Mouse (Mus musculus) testis, adult 2 months (tissue): Measurements from ENCODE around the gene Rnf213. TPM values are rescaled to one million over a fixed set of nuclear protein-coding genes. Genes with fewer than 3 reads are reported as not detected.

Experiments
- H3K27ac ChIP-seq: fragments of 200-500 bp; 2 replicates; pipeline ENCODE4 v1.5.1; 2012; ENCODE audit warnings: low read depth, low read length; ENCODE audit not compliant: control insufficient read depth, insufficient read depth
- H3K27me3 ChIP-seq: fragments of 200-500 bp; 2 replicates; pipeline ENCODE4 v1.6.1; 2012; ENCODE audit warnings: mild to moderate bottlenecking, low read length, moderate library complexity; ENCODE audit not compliant: control insufficient read depth, insufficient read depth
- H3K36me3 ChIP-seq: fragments of 200-500 bp; 2 replicates; pipeline ENCODE4 v1.6.1; 2012; ENCODE audit warnings: mild to moderate bottlenecking, low read length; ENCODE audit not compliant: control insufficient read depth, insufficient read depth
- H3K4me1 ChIP-seq: fragments of 200-500 bp; 2 replicates; pipeline ENCODE4 v1.6.1; 2012; ENCODE audit warnings: low read length; ENCODE audit not compliant: control insufficient read depth, insufficient read depth
- H3K4me3 ChIP-seq: fragments of 200-500 bp; 2 replicates; pipeline ENCODE4 v1.5.1; 2012; ENCODE audit warnings: low read depth, mild to moderate bottlenecking, low read length, moderate library complexity, mixed read lengths; ENCODE audit not compliant: control insufficient read depth
- CTCF ChIP-seq: fragments of 200-500 bp; IDR thresholded peaks from 2 replicates; pipeline ENCODE4 v1.5.1; 2012; ENCODE audit warnings: low read depth, mild to moderate bottlenecking, inconsistent platforms, low read length, moderate library complexity; ENCODE audit not compliant: control insufficient read depth, insufficient read depth, insufficient replicate concordance
- POLR2A ChIP-seq: fragments of 200-500 bp; IDR thresholded peaks from 2 replicates; pipeline ENCODE4 v1.6.1; 2012; ENCODE audit warnings: low read depth, mild to moderate bottlenecking, inconsistent platforms, low read length, moderate library complexity; ENCODE audit not compliant: control insufficient read depth
- polyA plus RNA-seq: library from polyadenylated mRNA; depleted of rRNA; stranded (reverse); fragments of >200 nt; gene quantifications from 2 replicates; pipeline ENCODE4 v1.2.3, GENCODE M21; 2012; rRNA removed

The Rnf213 gene
- polyA plus RNA-seq, result 3.9 and 4.5 TPM in 2 replicates

DNA sequence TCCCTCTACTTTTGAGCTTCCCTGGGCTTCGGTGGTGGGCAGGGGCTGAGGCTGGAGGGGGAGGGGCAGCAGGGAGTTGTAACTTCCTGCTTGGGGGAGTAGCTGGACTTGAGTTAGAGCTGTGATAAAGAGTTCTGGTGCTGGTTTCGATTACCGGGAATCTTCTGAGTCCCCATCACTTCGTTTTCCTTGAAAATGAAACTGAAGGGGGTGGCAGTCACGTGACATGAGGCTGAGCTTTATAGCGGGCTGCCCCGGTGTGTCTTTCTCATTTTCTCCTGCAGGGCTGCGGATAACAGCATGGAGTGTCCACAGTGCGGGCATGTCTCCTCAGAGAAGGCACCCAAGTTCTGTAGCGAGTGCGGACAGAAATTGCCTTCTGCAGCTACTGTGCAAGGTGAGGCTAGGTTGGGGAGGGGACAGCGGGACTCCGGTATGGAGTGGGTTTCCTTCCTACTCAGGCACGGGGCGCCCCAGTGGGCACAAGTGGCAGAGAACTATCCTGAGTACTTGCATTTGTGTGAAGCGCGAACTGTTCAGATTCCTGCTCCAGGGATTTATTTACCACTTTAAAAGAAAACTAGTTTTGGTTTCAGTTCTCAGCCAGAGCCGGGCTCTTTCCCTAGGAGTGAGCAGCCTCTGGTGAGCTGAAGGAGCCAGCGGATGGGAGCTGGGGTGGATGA is at the start of gene Rnf213:
TSS of gene Rnf213 (plus strand) at position 301 of the 683 bp plus-strand sequence.
- no peaks in the 10 kb centered on the region for H3K36me3 ChIP-seq
- no peak for TF ChIP-seq CTCF
- TF ChIP-seq POLR2A, result peak; percentile 22; the same call in 1 of the 2 replicates
- H3K4me1 ChIP-seq, result peaks cover 14% of the 10 kb centered on the region
- no peaks in the 10 kb centered on the region for H3K27me3 ChIP-seq
- H3K27ac ChIP-seq, result peak within 1 kb of the TSS; percentile 81; the same call in 1 of the 2 replicates
- peak within 1 kb of the TSS; percentile 69 for H3K4me3 ChIP-seq

DNA sequence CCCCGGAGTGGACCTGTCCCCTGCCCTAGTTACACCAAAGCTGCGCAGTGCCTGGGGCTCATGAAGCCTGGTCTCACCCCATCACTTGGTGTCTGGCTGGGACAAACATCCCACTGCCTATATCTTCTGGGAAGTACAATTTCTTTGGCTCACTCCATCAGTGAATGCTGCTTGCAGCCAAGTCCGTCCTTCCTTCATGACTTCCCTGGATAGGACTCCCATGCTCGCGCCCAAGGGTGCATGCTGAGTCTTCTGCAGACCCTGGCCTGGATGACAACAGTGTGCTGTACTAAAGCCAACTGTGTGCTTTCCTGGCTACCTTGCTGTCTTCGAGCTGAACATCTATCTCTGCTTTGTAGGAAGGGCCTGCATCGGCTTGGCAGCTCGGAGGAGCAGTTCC is 48.7 kb upstream of the Rnf213 start:
- no peak overlapping the region for H3K4me3 ChIP-seq
- no peaks in the 10 kb centered on the region for H3K4me1 ChIP-seq
- TF ChIP-seq CTCF (no peak), POLR2A (no peak)
- H3K27me3 ChIP-seq, result no peaks in the 10 kb centered on the region
- H3K27ac ChIP-seq, result no peak overlapping the region
- H3K36me3 ChIP-seq, result no peaks in the 10 kb centered on the region

DNA sequence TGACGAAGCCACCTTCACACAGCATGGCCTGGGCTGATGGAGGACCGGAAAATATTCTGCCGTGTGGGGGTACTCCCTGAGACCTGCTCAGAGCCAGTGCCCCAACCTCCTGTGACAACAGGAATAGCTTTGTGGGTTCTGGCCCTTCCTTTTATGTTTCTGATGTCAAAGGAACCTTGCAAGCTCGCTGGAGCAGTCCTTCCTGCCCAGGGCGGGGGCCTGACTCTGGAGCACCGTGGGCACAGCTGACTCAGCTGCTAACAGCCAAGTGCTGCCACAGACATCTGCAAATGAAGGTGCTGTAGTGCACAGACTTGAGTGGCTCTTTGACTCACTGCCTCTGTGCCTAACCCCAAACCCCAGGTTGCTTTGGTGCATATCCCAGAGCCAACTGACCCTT is 48.0 kb upstream of the Rnf213 start:
- Histone ChIP-seq H3K36me3 (no peaks in the 10 kb centered on the region), H3K4me3 (no peak overlapping the region), H3K27ac (no peak overlapping the region), H3K27me3 (no peaks in the 10 kb centered on the region), H3K4me1 (no peaks in the 10 kb centered on the region)
- TF ChIP-seq POLR2A (no peak), CTCF (no peak)

DNA sequence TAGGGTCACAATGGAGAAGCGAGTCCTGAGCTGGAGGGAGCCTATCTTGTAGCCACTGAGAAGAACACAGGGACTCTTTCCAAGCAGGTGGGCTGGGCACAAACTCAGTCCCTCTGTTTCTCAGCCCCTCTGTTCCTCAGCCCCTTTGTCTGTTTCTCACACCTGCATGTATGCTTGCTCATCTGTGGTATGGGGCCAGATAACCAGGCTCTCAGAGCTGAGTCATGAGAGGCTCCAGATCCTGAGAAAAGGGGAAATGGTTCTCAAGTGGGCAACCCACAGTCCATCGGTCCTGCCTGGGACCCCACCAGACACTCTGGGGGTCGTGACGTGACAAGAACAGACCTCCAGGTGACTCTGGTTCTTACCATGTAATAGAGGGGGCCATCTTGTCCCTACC is 45.8 kb upstream of the Rnf213 start:
- no peak overlapping the region for H3K27ac ChIP-seq
- no peaks in the 10 kb centered on the region for H3K27me3 ChIP-seq
- H3K4me3 ChIP-seq, result no peak overlapping the region
- no peaks in the 10 kb centered on the region for H3K36me3 ChIP-seq
- H3K4me1 ChIP-seq, result no peaks in the 10 kb centered on the region
- no peak for TF ChIP-seq CTCF
- no peak for TF ChIP-seq POLR2A

DNA sequence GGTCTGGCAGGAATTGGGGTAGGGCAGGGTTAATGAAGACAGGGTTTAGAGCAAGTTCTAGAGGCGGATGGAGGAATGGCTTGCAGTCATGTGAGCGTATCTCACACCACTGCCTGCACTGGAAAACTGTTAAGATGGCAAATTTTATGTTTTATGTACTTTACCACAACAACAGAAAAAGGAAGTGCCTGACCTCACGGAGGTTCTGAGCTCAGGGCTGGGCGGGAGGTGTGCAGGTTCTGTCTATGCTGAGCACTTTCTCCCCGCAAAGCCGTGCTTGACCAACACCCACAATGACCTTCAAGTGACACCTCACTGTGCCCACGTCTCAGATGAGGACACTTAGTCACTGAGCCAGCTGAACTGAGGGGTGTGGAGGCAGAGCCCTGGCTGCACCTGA is 40.8 kb upstream of the Rnf213 start:
- Histone ChIP-seq H3K27ac (no peak overlapping the region), H3K4me3 (no peak overlapping the region), H3K36me3 (no peaks in the 10 kb centered on the region), H3K4me1 (peaks cover 10% of the 10 kb centered on the region), H3K27me3 (no peaks in the 10 kb centered on the region)
- TF ChIP-seq POLR2A, result no peak

DNA sequence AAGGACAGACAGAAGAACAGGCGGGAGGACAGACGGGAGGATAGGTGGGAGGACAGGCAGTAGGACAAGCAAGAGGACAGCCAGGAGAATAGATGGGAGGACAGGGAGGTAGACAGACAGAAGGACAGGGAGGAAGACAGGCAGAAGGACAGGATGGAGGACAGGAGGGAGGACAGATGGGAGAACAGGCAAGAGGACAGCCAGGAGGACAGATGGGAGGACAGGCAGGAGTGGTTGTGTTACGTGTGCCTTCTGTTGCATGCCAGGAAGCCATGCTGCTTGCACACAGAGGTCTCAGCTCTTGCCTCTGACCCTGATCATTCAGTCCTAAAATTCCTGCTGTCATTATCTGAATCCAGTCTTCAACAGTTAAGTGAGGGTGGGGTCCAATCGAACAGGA is 39.0 kb upstream of the Rnf213 start:
- Histone ChIP-seq H3K36me3 (no peaks in the 10 kb centered on the region), H3K4me3 (no peak overlapping the region), H3K27ac (no peak overlapping the region), H3K27me3 (no peaks in the 10 kb centered on the region), H3K4me1 (peaks cover 10% of the 10 kb centered on the region)
- no peak for TF ChIP-seq CTCF
- TF ChIP-seq POLR2A, result 0 out of 2 replicates have a peak, but pooled peaks have one; percentile 2

DNA sequence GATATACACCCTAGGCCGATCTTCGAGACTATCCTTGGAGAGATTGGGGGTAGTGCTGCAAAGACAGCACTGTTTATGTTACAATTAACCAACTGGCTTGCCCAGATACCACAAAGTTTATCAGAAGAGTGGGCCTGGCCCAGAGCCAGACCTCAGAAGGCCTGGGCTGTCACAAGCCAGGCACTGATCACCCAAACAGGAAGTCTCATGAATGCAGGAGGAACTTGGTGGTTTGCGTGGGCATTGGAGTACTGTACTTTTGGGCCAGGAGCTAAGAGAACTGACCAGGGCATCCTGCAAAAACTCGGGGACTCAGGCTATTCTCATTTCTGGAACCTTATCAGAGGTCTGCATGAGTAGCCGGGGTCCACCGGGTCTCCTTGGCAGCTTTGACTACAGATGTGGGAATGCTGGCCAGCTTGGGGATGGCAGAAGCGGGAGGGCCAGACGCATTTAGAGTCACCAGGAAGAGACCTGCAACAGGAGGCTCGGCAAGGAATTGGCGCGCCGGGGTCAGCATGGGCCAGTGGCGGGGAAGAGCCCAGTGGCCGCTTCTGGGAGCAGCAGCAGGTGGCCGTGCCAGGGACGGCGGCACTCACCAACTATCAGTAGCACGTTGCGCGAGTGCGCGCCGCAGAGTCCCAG is 38.0 kb upstream of the Rnf213 start:
- Histone ChIP-seq H3K4me1 (peaks cover 10% of the 10 kb centered on the region), H3K27me3 (no peaks in the 10 kb centered on the region), H3K4me3 (peak overlapping the region; percentile 87), H3K27ac (peak overlapping the region; percentile 56), H3K36me3 (no peaks in the 10 kb centered on the region)
- no peak for TF ChIP-seq CTCF
- TF ChIP-seq POLR2A, result no peak
